Mouse (Mus musculus): ENCODE measurements at regions not wholly inside any gene's neighbourhood (a gene's known extent, or its start where the extent isn't known, plus 50 kb on each side); places are given as distances from the start of the nearest gene placed in this dataset.

GRCm38 (mm10) chr15:6244401-6244800, 55.2 kb upstream of the Dab2 start:
- no peak for DNase-seq (ENCODE audit: low read depth, low spot score)
- no peaks in the 10 kb centered on the region for H3K36me3 ChIP-seq (ENCODE audit: control insufficient read depth in 1 of 2, insufficient read depth in 2 of 2, low read length in 2 of 2)
- H3K4me3 ChIP-seq (ENCODE audit: control insufficient read depth in 1 of 2, insufficient read depth in 1 of 2, low read depth in 2 of 2, low read length in 2 of 2) = no peak overlapping the region
- H3K4me1 ChIP-seq (ENCODE audit: control insufficient read depth in 1 of 2, insufficient read depth in 2 of 2, low read length in 2 of 2) = no peaks in the 10 kb centered on the region
- no peaks in the 10 kb centered on the region for H3K79me2 ChIP-seq (ENCODE audit: control insufficient read depth, insufficient read depth, low read length, poor library complexity)
- no peak overlapping the region for H3K9ac ChIP-seq (ENCODE audit: control insufficient read depth, low read depth, low read length, poor library complexity, severe bottlenecking)
- H3K9me3 ChIP-seq (replicated peaks; ENCODE audit: insufficient read depth, low read length) = no peaks in the 10 kb centered on the region
- H3K27me3 ChIP-seq (ENCODE audit: control insufficient read depth in 1 of 2, insufficient read depth in 2 of 2, low read length in 2 of 2) = peaks cover 0 to 5% of the 10 kb centered on the region in 2 experiments; a peak in 3 of 4 replicates
- TF ChIP-seq TAL1 (IDR thresholded peaks at IDR 0.05; ENCODE audit: low read length) (no peak), JUND (IDR thresholded peaks at IDR 0.05; ENCODE audit: low read depth, low read length) (no peak), MYB (IDR thresholded peaks at IDR 0.05; ENCODE audit: low read depth, low read length) (no peak), SIN3A (IDR thresholded peaks at IDR 0.05; ENCODE audit: low read length) (no peak), MAZ (IDR thresholded peaks at IDR 0.05; ENCODE audit: low read depth, low read length) (no peak), ZKSCAN1 (IDR thresholded peaks at IDR 0.05; ENCODE audit: low read depth, low read length) (no peak), ZC3H11A (IDR thresholded peaks at IDR 0.05; ENCODE audit: low read depth, low read length) (no peak), GABPA (IDR thresholded peaks at IDR 0.05; ENCODE audit: low read depth, low read length) (no peak), ZNF384 (IDR thresholded peaks at IDR 0.05; ENCODE audit: low read depth, low read length) (no peak), CHD1 (IDR thresholded peaks at IDR 0.05; ENCODE audit: low read depth, low read length) (no peak), ETS1 (IDR thresholded peaks at IDR 0.05; ENCODE audit: low read depth, low read length) (no peak), TCF12 (IDR thresholded peaks at IDR 0.05; ENCODE audit: low read depth, low read length) (no peak)
- H3K27ac ChIP-seq (ENCODE audit: control insufficient read depth, low read depth, low read length) = no peak overlapping the region

GRCm38 (mm10) chr15:6245950-6246894, 53.4 kb upstream of the Dab2 start:
- Histone ChIP-seq H3K9me3 (replicated peaks; ENCODE audit: insufficient read depth, low read length) (no peaks in the 10 kb centered on the region), H3K9ac (ENCODE audit: control insufficient read depth, low read depth, low read length, poor library complexity, severe bottlenecking) (no peak overlapping the region), H3K36me3 (ENCODE audit: control insufficient read depth in 1 of 2, insufficient read depth in 2 of 2, low read length in 2 of 2) (no peaks in the 10 kb centered on the region), H3K27ac (ENCODE audit: control insufficient read depth, low read depth, low read length) (no peak overlapping the region), H3K4me1 (ENCODE audit: control insufficient read depth in 1 of 2, insufficient read depth in 2 of 2, low read length in 2 of 2) (no peaks in the 10 kb centered on the region), H3K4me3 (ENCODE audit: control insufficient read depth in 1 of 2, insufficient read depth in 1 of 2, low read depth in 2 of 2, low read length in 2 of 2) (no peak overlapping the region), H3K79me2 (ENCODE audit: control insufficient read depth, insufficient read depth, low read length, poor library complexity) (no peaks in the 10 kb centered on the region), H3K27me3 (ENCODE audit: control insufficient read depth in 1 of 2, insufficient read depth in 2 of 2, low read length in 2 of 2) (peaks cover 0 to 5% of the 10 kb centered on the region in 2 experiments; a peak in 3 of 4 replicates)
- TF ChIP-seq E2F4 (IDR thresholded peaks at IDR 0.05; ENCODE audit: borderline replicate concordance, low read depth, low read length) (no peak), POLR2A (IDR thresholded peaks at IDR 0.05; ENCODE audit: control insufficient read depth in 1 of 2, insufficient read depth in 1 of 2, low read depth in 1 of 2, low read length in 2 of 2, poor library complexity in 1 of 2) (no peak), MXI1 (IDR thresholded peaks at IDR 0.05; ENCODE audit: low read depth, low read length) (no peak), TAL1 (IDR thresholded peaks at IDR 0.05; ENCODE audit: low read length) (no peak), GABPA (IDR thresholded peaks at IDR 0.05; ENCODE audit: low read depth, low read length) (no peak), EP300 (IDR thresholded peaks at IDR 0.05; ENCODE audit: low read depth in 1 of 2, low read length in 2 of 2) (no peak), GATA1 (IDR thresholded peaks at IDR 0.05; ENCODE audit: low read depth, low read length) (no peak), SIN3A (IDR thresholded peaks at IDR 0.05; ENCODE audit: low read length) (no peak), ZMIZ1 (IDR thresholded peaks at IDR 0.05; ENCODE audit: low read depth, low read length) (no peak), UBTF (IDR thresholded peaks at IDR 0.05; ENCODE audit: borderline replicate concordance, insufficient read depth, low read depth, low read length) (no peak)
- no peak for DNase-seq (ENCODE audit: low read depth, low spot score)

All from MEL (cell line).